Mouse (Mus musculus) liver, adult 2 months (tissue): ENCODE results near the gene Bace1.

ENCODE experiments used
- CTCF ChIP-seq: fragments of 200-500 bp; IDR thresholded peaks from 2 replicates; pipeline ENCODE4 v1.5.1; 2011; ENCODE audit warnings: low read depth, low read length, control low read depth
- POLR2A ChIP-seq: fragments of 200-500 bp; IDR thresholded peaks from 2 replicates; pipeline ENCODE4 v1.6.1; 2011; ENCODE audit warnings: low read length, control low read depth; ENCODE audit not compliant: insufficient read depth; ENCODE audit errors: extremely low read depth

GRCm38 (mm10) chr9:45806847-45807246 lies 31.5 kb upstream of the Bace1 start:
- TF ChIP-seq CTCF = no peak
- TF ChIP-seq POLR2A = no peak
